Mouse (Mus musculus) skeletal muscle tissue, adult 2 months (tissue): ENCODE results near the gene 1700017B05Rik.

Source experiments
- DNase-seq: peaks from one replicate; pipeline ENCODE4 v3.0.0-alpha.2; 2012; ENCODE audit warnings: low read depth, low spot score

Gene 1700017B05Rik

GRCm38 (mm10) chr9:57272902-57273804 lies 10.7 kb upstream of the 1700017B05Rik start:
- DNase-seq, result no peak

GRCm38 (mm10) chr9:57271837-57272562 lies 9.6 kb upstream of the 1700017B05Rik start:
- no peak for DNase-seq

GRCm38 (mm10) chr9:57271081-57271480 lies 8.7 kb upstream of the 1700017B05Rik start:
- DNase-seq, result no peak

GRCm38 (mm10) chr9:57270399-57270798 lies 8.0 kb upstream of the 1700017B05Rik start:
- no peak for DNase-seq

GRCm38 (mm10) chr9:57269384-57269783 lies 7.0 kb upstream of the 1700017B05Rik start:
- DNase-seq, result no peak

GRCm38 (mm10) chr9:57268575-57268974 lies 6.2 kb upstream of the 1700017B05Rik start:
- no peak for DNase-seq

- no peak for DNase-seq
Measured at GRCm38 (mm10) chr9:57268078-57268477, 5.7 kb upstream of the 1700017B05Rik start.

- DNase-seq, result no peak
Measured at GRCm38 (mm10) chr9:57267421-57267820, 5.0 kb upstream of the 1700017B05Rik start.

- DNase-seq, result no peak
Measured at GRCm38 (mm10) chr9:57265125-57265524, 2.7 kb upstream of the 1700017B05Rik start.

- DNase-seq, result no peak
Measured at GRCm38 (mm10) chr9:57262795-57263684, 628 bp upstream of the 1700017B05Rik start.

GRCm38 (mm10) chr9:57261516-57261912 lies 898 bp downstream of the 1700017B05Rik start:
- no peak for DNase-seq

- no peak for DNase-seq
Measured at GRCm38 (mm10) chr9:57260940-57261339, 1.5 kb downstream of the 1700017B05Rik start.

- DNase-seq, result peak; percentile 89
Measured at GRCm38 (mm10) chr9:57259736-57260135, 2.7 kb downstream of the 1700017B05Rik start.

- no peak for DNase-seq
Measured at GRCm38 (mm10) chr9:57257627-57258026, 4.8 kb downstream of the 1700017B05Rik start.

GRCm38 (mm10) chr9:57256861-57257260 lies 5.6 kb downstream of the 1700017B05Rik start:
- no peak for DNase-seq

GRCm38 (mm10) chr9:57256309-57256708 lies 6.1 kb downstream of the 1700017B05Rik start:
- no peak for DNase-seq

GRCm38 (mm10) chr9:57254823-57255495 lies 7.5 kb downstream of the 1700017B05Rik start:
- no peak for DNase-seq

GRCm38 (mm10) chr9:57254061-57254460 lies 8.4 kb downstream of the 1700017B05Rik start:
- DNase-seq, result no peak

- no peak for DNase-seq
Measured at GRCm38 (mm10) chr9:57251139-57251538, 11.3 kb downstream of the 1700017B05Rik start.

GRCm38 (mm10) chr9:57250026-57250425 lies 12.4 kb downstream of the 1700017B05Rik start:
- DNase-seq, result no peak
